Mouse (Mus musculus) MEL (cell line): Measurements from ENCODE around the gene Vps53.

ENCODE experiments used
- POLR2A ChIP-seq, 2 experiments: IDR thresholded peaks; 2 replicates each; pipeline ENCODE4 v1.6.1; 2011 to 2012; ENCODE audit warnings: low read length in 2 of 2, mild to moderate bottlenecking in 2 of 2, control low read depth in 1 of 2, improper control_type of control experiment in 1 of 2, low read depth in 1 of 2, moderate library complexity in 1 of 2; ENCODE audit not compliant: control insufficient read depth in 1 of 2, insufficient read depth in 1 of 2, poor library complexity in 1 of 2
- UBTF ChIP-seq: IDR thresholded peaks from 2 replicates; pipeline ENCODE4 v1.6.1; 2012; ENCODE audit warnings: low read depth, mild to moderate bottlenecking, inconsistent platforms, low read length, improper control_type of control experiment, moderate library complexity, borderline replicate concordance; ENCODE audit not compliant: insufficient read depth
- USF1 ChIP-seq: IDR thresholded peaks from 2 replicates; pipeline ENCODE4 v1.6.1; 2014; ENCODE audit warnings: low read depth, mild to moderate bottlenecking, inconsistent platforms, low read length, improper control_type of control experiment, moderate library complexity
- ZNF384 ChIP-seq: IDR thresholded peaks from 2 replicates; pipeline ENCODE4 v1.6.1; 2012; ENCODE audit warnings: low read depth, mild to moderate bottlenecking, inconsistent platforms, low read length, improper control_type of control experiment

GRCm38 (mm10) chr11:76045367-76045766 lies 134.1 kb downstream of the Vps53 start:
- TF ChIP-seq POLR2A (IDR thresholded peaks at IDR 0.05; ENCODE audit: control insufficient read depth in 1 of 2, insufficient read depth in 1 of 2, low read depth in 1 of 2, low read length in 2 of 2, poor library complexity in 1 of 2) (no peak), UBTF (no peak), ZNF384 (no peak), USF1 (no peak)
